Mouse (Mus musculus) brain, embryonic 14.5 days (tissue): Measurements from ENCODE around the gene Pafah2.

Experiments used
- CTCF ChIP-seq: fragments of 200-500 bp; IDR thresholded peaks from 2 replicates; pipeline ENCODE4 v1.5.1; 2012; ENCODE audit warnings: inconsistent platforms, mild to moderate bottlenecking, moderate library complexity, borderline replicate concordance; ENCODE audit not compliant: insufficient read depth, insufficient read length; ENCODE audit errors: extremely low read depth
- POLR2A ChIP-seq: fragments of 200-500 bp; IDR thresholded peaks from 2 replicates; pipeline ENCODE4 v1.6.1; 2012; ENCODE audit warnings: mild to moderate bottlenecking, inconsistent platforms, borderline replicate concordance; ENCODE audit not compliant: poor library complexity, insufficient read depth, insufficient read length, severe bottlenecking; ENCODE audit errors: extremely low read depth

DNA sequence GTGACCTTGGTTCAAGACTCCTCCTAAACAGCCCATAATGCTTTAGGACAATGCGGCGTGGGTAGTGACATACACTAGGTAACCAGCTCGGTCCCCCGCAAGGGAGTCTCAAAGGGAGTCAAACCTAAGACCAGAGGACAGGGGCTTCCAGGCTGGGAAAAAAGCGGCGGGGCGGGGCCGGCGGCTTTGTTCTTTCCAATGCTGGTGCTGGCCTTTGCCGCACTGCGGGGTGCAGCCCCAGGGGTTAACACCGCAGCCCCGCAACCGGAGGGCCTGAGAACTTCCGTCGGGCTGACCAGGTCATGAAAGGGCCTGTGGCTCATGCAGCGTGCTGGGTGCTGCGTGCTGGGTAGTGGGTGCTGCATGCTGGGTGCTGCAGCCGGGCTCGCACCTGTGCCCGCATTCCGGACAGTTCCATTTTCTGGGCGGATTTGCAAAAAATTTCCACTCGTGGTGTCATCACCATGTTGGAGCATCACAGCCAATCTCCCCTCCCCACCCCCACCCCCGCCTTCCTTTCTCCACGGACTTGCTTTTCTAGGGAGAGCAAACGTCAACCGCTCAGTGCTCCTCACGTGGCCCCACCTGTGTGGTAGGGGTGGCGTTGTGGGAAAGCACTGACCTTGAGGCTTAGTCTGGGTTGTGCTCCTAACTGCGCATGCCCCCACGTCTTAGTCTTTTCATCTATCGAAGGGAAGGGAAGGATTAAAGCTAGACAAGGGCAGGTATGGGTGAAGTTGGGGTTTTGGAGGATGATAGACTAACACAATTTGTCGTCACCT is 57.7 kb downstream of the Pafah2 start:
- TF ChIP-seq CTCF (no peak), POLR2A (no peak)
